Mouse (Mus musculus) G1E (cell line): Measurements from ENCODE around the gene Lrrc4c. TPM values are rescaled to one million over a fixed set of nuclear protein-coding genes. Genes with fewer than 3 reads are reported as not detected.

Source experiments
- ATAC-seq: 2 replicates; pipeline ENCODE4 v1.8.0; 2016; ENCODE audit warnings: mild to moderate bottlenecking; ENCODE audit not compliant: insufficient number of reproducible peaks, poor library complexity, low FRiP score, severe bottlenecking; ENCODE audit errors: extremely low read depth
- DNase-seq: peaks from one replicate; pipeline ENCODE4 v3.0.0; 2012; ENCODE audit warnings: low spot score
- H3K27me3 ChIP-seq: 2 replicates; pipeline ENCODE4 v1.6.1; 2012; ENCODE audit warnings: mild to moderate bottlenecking, low read length, inconsistent platforms; ENCODE audit not compliant: insufficient read depth
- H3K36me3 ChIP-seq: replicated peaks from 2 replicates; pipeline ENCODE3; 2012; ENCODE audit warnings: mild to moderate bottlenecking, inconsistent platforms
- H3K4me1 ChIP-seq: 2 replicates; pipeline ENCODE4 v1.6.1; 2012; ENCODE audit warnings: low read depth, low read length, inconsistent platforms, mixed read lengths; ENCODE audit not compliant: insufficient read depth
- H3K4me3 ChIP-seq: 2 replicates; pipeline ENCODE4 v1.5.1; 2012; ENCODE audit warnings: low read depth, mild to moderate bottlenecking, inconsistent platforms, low read length, moderate library complexity, mixed read lengths
- H3K9me3 ChIP-seq: replicated peaks from 2 replicates; pipeline ENCODE4 v1.6.1; 2012; ENCODE audit warnings: inconsistent platforms
- CTCF ChIP-seq: IDR thresholded peaks from 2 replicates; pipeline ENCODE4 v1.5.1; 2012; ENCODE audit warnings: low read depth, low read length, inconsistent platforms, mixed read lengths
- GATA1 ChIP-seq: IDR thresholded peaks from 2 replicates; pipeline ENCODE4 v1.6.1; 2012; ENCODE audit warnings: borderline replicate concordance, low read length, inconsistent platforms, mixed read lengths
- GATA2 ChIP-seq: IDR thresholded peaks from 2 replicates; pipeline ENCODE4 v1.6.1; 2012; ENCODE audit warnings: low read depth, low read length, inconsistent platforms, borderline replicate concordance
- POLR2AphosphoS5 ChIP-seq: IDR thresholded peaks from 2 replicates; pipeline ENCODE4 v1.6.1; 2012; ENCODE audit warnings: low read depth, low read length, inconsistent platforms; ENCODE audit not compliant: insufficient replicate concordance
- TAL1 ChIP-seq: conservative IDR thresholded peaks from 2 replicates; pipeline ENCODE4 v1.6.1; 2012; ENCODE audit warnings: low read depth, low read length, inconsistent platforms, mixed read lengths
- polyA plus RNA-seq: library from polyadenylated mRNA; stranded (reverse); fragments of >175 nt; gene quantifications from 2 replicates; pipeline ENCODE4 v1.2.3, GENCODE M21; 2012
- total RNA-seq, 2 experiments: library from RNA; stranded (forward) in 1 of 2; stranded (reverse) in 1 of 2; fragments of 200-1000 nt in 1 of 2; fragments of >200 nt in 1 of 2; fragmentation: Nextera tagmentation in 1 of 2; gene quantifications; 2 replicates each; pipeline ENCODE4 v1.2.3; 2014 to 2017

Lrrc4c gene
- total and polyA plus RNA-seq, 3 experiments = 0.11 TPM; not detected in 2

DNA sequence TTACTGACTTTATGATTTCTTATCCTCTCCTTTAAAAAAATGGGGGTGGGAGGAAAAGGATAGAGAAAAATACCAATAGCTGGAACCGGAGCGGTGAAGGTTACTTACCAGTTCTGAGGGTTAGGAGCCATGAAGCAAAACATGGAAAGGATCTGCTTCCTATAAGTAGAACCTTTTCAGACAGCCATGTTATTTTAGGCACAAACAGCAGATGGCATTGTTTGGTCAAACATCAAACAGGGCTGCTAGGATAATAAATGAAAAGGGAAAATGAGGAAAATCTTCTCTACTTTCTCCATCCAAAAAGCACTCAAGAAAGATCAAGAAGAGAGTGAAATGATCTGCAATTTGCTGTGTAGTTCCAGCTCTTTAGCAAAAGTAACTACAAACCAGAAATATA is 1296.8 kb downstream of the Lrrc4c start:
- no peak for TF ChIP-seq GATA1
- no peak for TF ChIP-seq GATA2
- TF ChIP-seq TAL1 = no peak
- no peak for TF ChIP-seq CTCF
- TF ChIP-seq POLR2AphosphoS5 = no peak
- peaks cover under 1% of the 10 kb centered on the region; the same call in 1 of the 2 replicates for H3K9me3 ChIP-seq
- no peaks in the 10 kb centered on the region for H3K4me1 ChIP-seq
- no peaks in the 10 kb centered on the region for H3K27me3 ChIP-seq
- H3K4me3 ChIP-seq = no peak overlapping the region
- no peak for DNase-seq
- ATAC-seq = no peak
- H3K36me3 ChIP-seq = no peaks in the 10 kb centered on the region

DNA sequence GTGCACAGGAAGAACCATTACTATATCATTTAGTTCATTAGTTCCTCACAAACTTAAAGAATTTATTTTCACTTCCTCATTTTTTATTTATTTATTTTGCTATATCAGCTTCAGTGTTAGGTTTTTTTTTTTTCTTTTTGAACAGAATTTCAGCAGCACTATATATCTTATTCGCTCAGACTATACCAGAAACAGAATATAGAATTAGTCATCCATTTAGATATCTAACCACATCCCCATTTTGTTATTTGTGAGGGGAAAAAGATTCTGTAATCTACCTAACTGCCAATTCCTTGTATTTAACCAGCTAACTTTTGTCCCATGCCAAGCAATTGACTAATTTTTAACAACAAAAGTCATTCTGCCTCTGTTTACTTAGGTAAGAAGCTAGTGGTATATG is 1300.6 kb downstream of the Lrrc4c start:
- Histone ChIP-seq H3K9me3 (peaks cover 6% of the 10 kb centered on the region; the same call in 1 of the 2 replicates), H3K36me3 (no peaks in the 10 kb centered on the region), H3K27me3 (no peaks in the 10 kb centered on the region), H3K4me1 (no peaks in the 10 kb centered on the region), H3K4me3 (no peak overlapping the region)
- ATAC-seq (no peak; the same call in 1 of the 2 replicates), DNase-seq (no peak)
- TF ChIP-seq POLR2AphosphoS5 (no peak), GATA1 (no peak), GATA2 (no peak), TAL1 (no peak), CTCF (no peak)

DNA sequence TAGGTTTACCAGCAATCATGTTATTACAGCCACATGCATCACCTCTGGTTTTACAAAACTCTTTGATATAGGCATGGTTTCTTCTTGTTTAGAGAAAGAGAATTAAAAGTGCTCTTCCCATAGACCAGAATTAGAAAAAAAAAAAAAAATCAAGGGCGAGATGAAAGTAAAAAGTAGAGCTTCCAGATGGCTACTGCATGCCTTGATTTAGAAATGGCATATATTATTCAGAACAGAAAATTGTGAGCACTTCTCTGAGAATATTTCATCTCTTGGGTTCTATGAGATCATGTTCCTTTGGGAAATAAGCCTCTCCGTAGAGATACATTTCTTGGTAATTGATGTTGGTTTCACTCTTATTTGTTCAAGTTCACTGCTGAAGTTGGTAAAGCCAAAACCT is 1322.0 kb downstream of the Lrrc4c start:
- Histone ChIP-seq H3K4me3 (no peak overlapping the region), H3K9me3 (no peaks in the 10 kb centered on the region), H3K36me3 (no peaks in the 10 kb centered on the region), H3K27me3 (no peaks in the 10 kb centered on the region), H3K4me1 (no peaks in the 10 kb centered on the region)
- TF ChIP-seq GATA1 = no peak
- no peak for TF ChIP-seq TAL1
- no peak for TF ChIP-seq GATA2
- no peak for TF ChIP-seq POLR2AphosphoS5
- TF ChIP-seq CTCF = no peak
- ATAC-seq = no peak
- DNase-seq = no peak

DNA sequence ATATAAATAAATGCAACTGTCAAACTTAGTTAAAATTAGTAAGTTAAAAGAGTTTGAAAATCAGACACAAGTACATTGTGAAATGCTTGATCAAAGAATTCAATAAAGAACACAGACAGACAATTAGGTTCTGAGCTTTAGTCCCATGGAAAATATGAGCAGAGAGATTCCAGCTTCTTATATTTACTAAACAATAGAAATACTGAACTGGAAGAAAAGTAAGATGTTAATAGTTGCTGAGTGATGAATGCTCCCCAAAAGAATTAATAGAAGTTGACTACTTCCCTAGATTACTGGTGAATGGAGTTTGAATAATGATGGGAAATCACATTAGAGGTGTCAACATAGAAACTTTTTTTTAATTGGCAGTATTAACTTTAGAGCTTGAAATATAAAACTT is 1323.7 kb downstream of the Lrrc4c start:
- Histone ChIP-seq H3K27me3 (no peaks in the 10 kb centered on the region), H3K4me1 (no peaks in the 10 kb centered on the region), H3K9me3 (no peaks in the 10 kb centered on the region), H3K36me3 (no peaks in the 10 kb centered on the region), H3K4me3 (no peak overlapping the region)
- TF ChIP-seq GATA2 = no peak
- TF ChIP-seq POLR2AphosphoS5 = no peak
- no peak for TF ChIP-seq CTCF
- TF ChIP-seq GATA1 = no peak
- no peak for TF ChIP-seq TAL1
- DNase-seq (no peak), ATAC-seq (no peak)

GRCm38 (mm10) chr2:97652711-97653110 is 1334.7 kb downstream of the Lrrc4c start:
- no peaks in the 10 kb centered on the region for H3K4me1 ChIP-seq
- TF ChIP-seq CTCF (no peak), GATA2 (no peak), TAL1 (no peak), POLR2AphosphoS5 (no peak), GATA1 (no peak)
- H3K36me3 ChIP-seq = no peaks in the 10 kb centered on the region
- ATAC-seq (no peak), DNase-seq (no peak)
- no peaks in the 10 kb centered on the region for H3K27me3 ChIP-seq
- 0 out of 2 replicates have a peak, but pooled peaks cover 4% of the 10 kb centered on the region for H3K9me3 ChIP-seq
- no peak overlapping the region for H3K4me3 ChIP-seq
